Mouse (Mus musculus) ES-Bruce4 (cell line): Measurements from ENCODE around the gene Lix1l.

Source experiments
- CTCF ChIP-seq: IDR thresholded peaks from one replicate; pipeline ENCODE4 v1.8.1; 2011; ENCODE audit warnings: low read depth, low read length
- EP300 ChIP-seq: IDR thresholded peaks from 2 replicates; pipeline ENCODE4 v1.6.1; 2011; ENCODE audit warnings: low read depth, low read length; ENCODE audit not compliant: insufficient read depth

- TF ChIP-seq EP300 (no peak), CTCF (no peak)
Observed at GRCm38 (mm10) chr3:96596228-96596707, 4.7 kb upstream of the Lix1l start, which contains the start of gene Ankrd34a.
